Mouse (Mus musculus): ENCODE measurements around the gene Mmp24.

DNA sequence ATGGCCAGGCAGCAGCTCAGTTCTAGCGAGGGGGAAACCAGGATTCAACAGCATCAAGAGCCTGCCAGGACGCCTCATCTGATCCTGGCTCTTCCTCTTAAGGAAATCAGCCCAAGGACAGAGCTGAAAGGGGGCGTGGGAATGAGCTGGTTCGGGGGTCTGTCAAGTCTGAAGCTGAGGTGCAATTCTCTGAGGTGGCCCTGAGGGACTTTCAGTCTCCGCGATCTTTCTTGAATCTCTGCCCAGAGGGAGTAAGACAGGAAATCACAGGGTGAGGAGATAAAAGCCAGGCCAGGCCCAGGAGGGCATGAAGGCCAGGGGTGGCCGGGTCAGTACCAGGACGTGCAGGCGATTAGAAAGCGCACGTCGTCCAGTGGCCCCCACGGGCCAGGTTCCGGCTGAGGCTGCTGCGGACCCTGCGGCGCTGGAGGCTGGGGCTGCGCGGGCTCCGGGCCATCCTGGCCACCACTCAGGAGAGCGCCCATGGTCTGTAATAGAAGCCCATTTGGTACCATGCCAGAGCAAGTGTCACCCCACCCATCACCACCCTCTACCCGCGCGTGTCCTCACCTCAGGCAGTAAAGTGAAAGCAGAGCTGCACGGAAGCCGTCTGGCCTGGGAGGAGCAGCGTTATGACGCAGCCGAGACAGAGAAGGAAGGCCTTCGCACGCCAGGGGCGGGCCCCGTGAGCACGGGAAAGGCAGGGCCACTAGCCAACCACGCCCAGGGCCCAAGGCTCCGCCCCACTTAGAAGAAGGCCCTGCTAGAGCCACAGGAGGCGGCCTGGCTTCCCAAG, 43.7 kb downstream of the Mmp24 start:
- TF ChIP-seq EP300 (IDR thresholded peaks at IDR 0.05; ENCODE audit: low read depth) (no peak), CTCF (IDR thresholded peaks at IDR 0.05; ENCODE audit: low read depth) (0 out of 2 replicates have a peak, but pooled peaks have one; percentile 1)
